Mouse (Mus musculus): ENCODE data around the gene Khnyn. TPM values are rescaled to one million over a fixed set of nuclear protein-coding genes. Genes with fewer than 3 reads are reported as not detected.

Khnyn gene
- polyA plus RNA-seq, 1 experiment = 35.5 TPM

DNA sequence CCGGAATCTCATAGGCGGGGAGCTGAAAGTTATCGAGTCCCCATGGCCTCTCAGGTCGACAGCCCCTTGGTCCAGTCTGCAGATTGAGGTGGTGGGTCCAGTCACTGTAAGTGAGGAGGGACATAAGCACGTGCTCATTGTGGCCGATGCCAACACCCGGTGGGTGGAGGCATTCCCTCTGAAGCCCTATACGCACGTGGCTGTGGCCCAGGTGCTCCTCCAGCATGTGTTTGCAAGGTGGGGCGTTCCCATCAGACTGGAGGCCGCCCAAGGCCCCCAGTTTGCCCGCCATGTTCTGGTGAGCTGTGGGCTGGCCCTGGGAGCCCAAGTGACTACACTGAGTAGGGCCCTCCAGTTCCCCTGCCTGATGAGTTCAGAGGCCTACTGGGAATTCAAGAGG is 12.7 kb upstream of the Khnyn start:
- DNase-seq = no peak
- Histone ChIP-seq H3K27ac (ENCODE audit: control insufficient read depth, insufficient read depth, low read length) (no peak overlapping the region), H3K27me3 (ENCODE audit: control insufficient read depth, insufficient read depth, low read length) (no peaks in the 10 kb centered on the region), H3K36me3 (ENCODE audit: control insufficient read depth, insufficient read depth, low read length) (no peaks in the 10 kb centered on the region), H3K4me3 (ENCODE audit: control insufficient read depth, insufficient read depth, low read length) (no peak overlapping the region), H3K4me1 (replicated peaks; ENCODE audit: control insufficient read depth, insufficient read depth, low read length) (peaks cover 7% of the 10 kb centered on the region)
- TF ChIP-seq CTCF (IDR thresholded peaks at IDR 0.05; ENCODE audit: borderline replicate concordance, control insufficient read depth, extremely low read depth, insufficient read depth, low read length, poor library complexity) (no peak), POLR2A (IDR thresholded peaks at IDR 0.05; ENCODE audit: control insufficient read depth, extremely low read depth, insufficient read depth, low read length, poor library complexity) (no peak)
- 93% methylated on average over 12 of the region's 12 CpGs for WGBS

DNA sequence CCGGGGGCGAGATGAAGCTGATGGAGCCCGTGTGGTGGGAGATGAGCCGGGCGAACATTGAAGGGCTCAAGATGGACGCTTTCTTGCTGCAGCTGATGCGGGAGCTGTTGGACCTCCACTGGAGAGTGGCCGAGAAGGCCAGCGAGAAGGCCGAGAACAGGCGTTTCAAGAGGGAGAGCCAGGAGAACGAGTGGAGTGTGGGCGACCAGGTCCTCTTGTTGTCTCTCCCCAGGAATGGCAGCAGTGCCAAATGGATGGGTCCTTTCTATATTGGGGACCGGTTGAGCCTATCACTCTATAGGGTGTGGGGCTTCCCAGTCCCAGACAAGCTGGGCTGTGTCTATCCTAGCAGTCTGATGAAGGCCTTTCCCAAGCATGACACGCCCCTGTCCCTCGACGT is 12.2 kb upstream of the Khnyn start:
- H3K4me1 ChIP-seq (replicated peaks; ENCODE audit: control insufficient read depth, insufficient read depth, low read length) = peaks cover 7% of the 10 kb centered on the region
- no peak overlapping the region for H3K4me3 ChIP-seq (ENCODE audit: control insufficient read depth, insufficient read depth, low read length)
- DNase-seq = no peak
- H3K36me3 ChIP-seq (ENCODE audit: control insufficient read depth, insufficient read depth, low read length) = no peaks in the 10 kb centered on the region
- 97% methylated on average over 17 of the region's 17 CpGs for WGBS
- no peak overlapping the region for H3K27ac ChIP-seq (ENCODE audit: control insufficient read depth, insufficient read depth, low read length)
- H3K27me3 ChIP-seq (ENCODE audit: control insufficient read depth, insufficient read depth, low read length) = no peaks in the 10 kb centered on the region; the same call in 1 of the 2 replicates
- TF ChIP-seq POLR2A (IDR thresholded peaks at IDR 0.05; ENCODE audit: control insufficient read depth, extremely low read depth, insufficient read depth, low read length, poor library complexity) (no peak), CTCF (IDR thresholded peaks at IDR 0.05; ENCODE audit: borderline replicate concordance, control insufficient read depth, extremely low read depth, insufficient read depth, low read length, poor library complexity) (no peak)

DNA sequence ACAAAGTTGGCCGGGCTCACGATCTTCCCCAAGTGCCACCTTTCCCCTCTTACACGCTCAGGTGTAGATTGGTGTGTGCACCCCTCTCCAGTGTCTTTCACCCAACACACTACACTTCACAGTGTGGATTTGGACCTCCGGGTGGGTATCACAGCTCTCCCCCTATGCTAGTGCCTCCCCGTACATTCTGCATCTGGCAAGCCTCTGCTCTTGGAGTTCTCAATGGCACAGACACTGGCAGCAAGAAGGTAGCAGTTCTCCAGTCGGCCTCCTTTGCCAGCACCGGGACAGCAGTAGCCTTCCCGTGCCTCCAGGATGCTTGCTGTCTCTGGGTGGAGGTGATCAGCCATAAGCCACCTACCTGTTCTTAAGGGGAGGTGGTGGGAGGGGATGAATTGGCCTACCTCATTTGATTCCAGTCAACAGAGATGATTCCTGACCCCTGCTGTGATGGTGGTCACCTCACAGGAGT is 11.5 kb upstream of the Khnyn start:
- 92% methylated on average over 8 of the region's 8 CpGs for WGBS
- Histone ChIP-seq H3K27me3 (ENCODE audit: control insufficient read depth, insufficient read depth, low read length) (peaks cover 2% of the 10 kb centered on the region; the same call in 1 of the 2 replicates), H3K36me3 (ENCODE audit: control insufficient read depth, insufficient read depth, low read length) (no peaks in the 10 kb centered on the region), H3K27ac (ENCODE audit: control insufficient read depth, insufficient read depth, low read length) (no peak overlapping the region), H3K4me3 (ENCODE audit: control insufficient read depth, insufficient read depth, low read length) (no peak overlapping the region), H3K4me1 (replicated peaks; ENCODE audit: control insufficient read depth, insufficient read depth, low read length) (peaks cover 7% of the 10 kb centered on the region)
- DNase-seq = no peak
- TF ChIP-seq CTCF (IDR thresholded peaks at IDR 0.05; ENCODE audit: borderline replicate concordance, control insufficient read depth, extremely low read depth, insufficient read depth, low read length, poor library complexity) (no peak), POLR2A (IDR thresholded peaks at IDR 0.05; ENCODE audit: control insufficient read depth, extremely low read depth, insufficient read depth, low read length, poor library complexity) (no peak)

DNA sequence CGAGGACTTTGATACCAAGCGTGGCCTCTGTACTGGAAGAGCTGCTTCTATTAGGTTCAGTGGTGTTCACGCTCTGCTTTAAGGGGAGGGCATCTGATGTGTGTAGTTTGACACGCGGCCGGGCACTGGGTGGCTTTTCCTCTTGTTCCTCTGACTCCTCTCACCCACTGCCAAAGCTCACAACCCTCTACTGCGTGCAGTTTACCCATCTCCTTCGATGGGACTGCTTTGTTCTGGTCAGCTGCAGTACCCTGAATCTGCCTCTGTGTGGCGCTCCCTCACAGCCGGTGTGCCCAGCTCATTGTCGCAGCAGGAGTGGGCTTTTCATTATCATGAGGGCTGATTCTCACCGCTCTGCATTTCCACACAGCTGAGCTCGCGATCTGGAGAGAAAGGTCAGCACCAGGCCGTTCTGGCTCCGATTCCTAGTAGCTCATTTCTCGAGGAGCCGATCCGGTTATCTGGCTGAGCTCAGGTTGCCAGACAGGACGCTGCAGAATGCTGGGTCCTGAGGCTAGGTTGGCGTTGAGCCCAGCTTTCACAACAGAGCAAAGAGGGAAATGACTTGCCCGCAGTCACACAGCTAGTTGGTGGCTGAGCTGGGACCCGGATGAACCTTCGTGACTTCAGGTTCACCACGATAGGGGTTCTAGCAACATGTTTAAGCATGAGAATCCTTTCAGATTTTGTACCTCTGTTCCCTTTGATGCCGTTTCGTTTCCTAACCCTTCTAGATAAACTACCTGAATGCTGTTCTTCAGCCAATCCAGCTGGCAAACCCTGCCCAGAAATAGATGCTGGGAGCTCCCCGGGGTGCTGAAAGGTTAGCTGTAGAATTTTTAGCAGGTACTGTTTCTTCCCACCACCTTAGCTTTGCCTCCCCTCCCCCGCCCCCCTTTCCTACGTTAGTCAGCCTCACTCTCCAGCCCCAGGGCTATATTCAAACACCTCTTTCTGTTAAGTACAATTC is 10.7 kb upstream of the Khnyn start:
- no peak for TF ChIP-seq POLR2A (IDR thresholded peaks at IDR 0.05; ENCODE audit: control insufficient read depth, extremely low read depth, insufficient read depth, low read length, poor library complexity)
- TF ChIP-seq CTCF (IDR thresholded peaks at IDR 0.05; ENCODE audit: borderline replicate concordance, control insufficient read depth, extremely low read depth, insufficient read depth, low read length, poor library complexity) = peak; percentile 88
- H3K36me3 ChIP-seq (ENCODE audit: control insufficient read depth, insufficient read depth, low read length) = no peaks in the 10 kb centered on the region
- 16% methylated on average over 30 of the region's 30 CpGs for WGBS

GRCm38 (mm10) chr14:55877469-55878315 is 7.1 kb upstream of the Khnyn start:
- Histone ChIP-seq H3K36me3 (ENCODE audit: control insufficient read depth, insufficient read depth, low read length) (no peaks in the 10 kb centered on the region), H3K27ac (ENCODE audit: control insufficient read depth, insufficient read depth, low read length) (no peak overlapping the region), H3K4me1 (replicated peaks; ENCODE audit: control insufficient read depth, insufficient read depth, low read length) (peaks cover 15% of the 10 kb centered on the region), H3K27me3 (ENCODE audit: control insufficient read depth, insufficient read depth, low read length) (peaks cover 2% of the 10 kb centered on the region; the same call in 1 of the 2 replicates), H3K4me3 (ENCODE audit: control insufficient read depth, insufficient read depth, low read length) (no peak overlapping the region)
- no peak for DNase-seq
- TF ChIP-seq CTCF (IDR thresholded peaks at IDR 0.05; ENCODE audit: borderline replicate concordance, control insufficient read depth, extremely low read depth, insufficient read depth, low read length, poor library complexity) (no peak), POLR2A (IDR thresholded peaks at IDR 0.05; ENCODE audit: control insufficient read depth, extremely low read depth, insufficient read depth, low read length, poor library complexity) (no peak)
- WGBS = 30% methylated on average over 14 of the region's 14 CpGs

More for the DNA sequence above, 10.7 kb upstream of the Khnyn start:
- Histone ChIP-seq H3K4me3 (ENCODE audit: control insufficient read depth, insufficient read depth, low read length) (peak overlapping the region; percentile 18), H3K4me1 (replicated peaks; ENCODE audit: control insufficient read depth, insufficient read depth, low read length) (peaks cover 7% of the 10 kb centered on the region), H3K27ac (ENCODE audit: control insufficient read depth, insufficient read depth, low read length) (no peak overlapping the region), H3K27me3 (ENCODE audit: control insufficient read depth, insufficient read depth, low read length) (peaks cover 2% of the 10 kb centered on the region; the same call in 1 of the 2 replicates)
- DNase-seq = peak; percentile 77
